Mouse (Mus musculus) liver, postnatal 0 days (tissue): ENCODE results near the gene Apbb1ip. TPM values are rescaled to one million over a fixed set of nuclear protein-coding genes. Genes with fewer than 3 reads are reported as not detected.
A peak's percentile ranks its signal among the peaks of the same experiment; 100 is the strongest.
"Not testable (repeated sequence)": the region's sequence is repeated elsewhere in the genome, so short reads cannot be mapped to it uniquely, and the experiment has no call there.

Source experiments
- ATAC-seq: fragments of 200-750 bp; cut with Nextera tagmentation; 2 replicates; pipeline ENCODE4 v1.8.0; 2017; ENCODE audit warnings: mild to moderate bottlenecking, moderate library complexity
- DNase-seq: peaks from one replicate; pipeline ENCODE4 v3.0.0-alpha.2; 2016
- H3K27ac ChIP-seq: fragments of 300-500 bp; sonication (generic); 2 replicates; pipeline ENCODE4 v1.5.1; 2014; ENCODE audit warnings: antibody characterized with exemption, moderate library complexity, mild to moderate bottlenecking, low read depth
- H3K27me3 ChIP-seq: fragments of 300-500 bp; sonication (generic); 2 replicates; pipeline ENCODE4 v1.6.1; 2014; ENCODE audit warnings: low read length, control low read depth, mixed read lengths; ENCODE audit not compliant: insufficient read depth
- H3K36me3 ChIP-seq: fragments of 300-500 bp; sonication (generic); replicated peaks from 2 replicates; pipeline ENCODE4 v1.6.1; 2014; ENCODE audit warnings: mild to moderate bottlenecking, control low read depth, low read length, moderate library complexity, mixed read lengths; ENCODE audit not compliant: insufficient read depth
- H3K4me1 ChIP-seq: fragments of 300-500 bp; sonication (generic); 2 replicates; pipeline ENCODE4 v1.6.1; 2014; ENCODE audit warnings: antibody characterized with exemption, mild to moderate bottlenecking, control low read depth; ENCODE audit not compliant: insufficient read depth
- H3K4me2 ChIP-seq: fragments of 300-500 bp; sonication (generic); 2 replicates; pipeline ENCODE4 v1.6.1; 2014; ENCODE audit warnings: low read depth, mild to moderate bottlenecking, low read length, moderate library complexity, mixed read lengths
- H3K4me3 ChIP-seq: fragments of 300-500 bp; sonication (generic); 2 replicates; pipeline ENCODE4 v1.5.1; 2014; ENCODE audit warnings: low read depth, low read length
- H3K9ac ChIP-seq: fragments of 300-500 bp; sonication (generic); replicated peaks from 2 replicates; pipeline ENCODE4 v1.6.1; 2014; ENCODE audit warnings: mild to moderate bottlenecking, moderate library complexity
- H3K9me3 ChIP-seq: fragments of 300-500 bp; sonication (generic); 2 replicates; pipeline ENCODE4 v1.6.1; 2016; ENCODE audit warnings: mild to moderate bottlenecking, control low read depth, low read length, mixed read lengths
- CTCF ChIP-seq: sonication (generic); IDR thresholded peaks from 2 replicates; pipeline ENCODE4 v1.5.1; 2016; ENCODE audit warnings: antibody characterized with exemption, low read depth
- EP300 ChIP-seq: IDR thresholded peaks from 2 replicates; pipeline ENCODE4 v1.6.1; 2016; ENCODE audit warnings: antibody characterized with exemption, low read depth, mild to moderate bottlenecking
- WGBS: fragments of 180-500 bp; shearing (Covaris S2); extraction: QIAGEN DNeasy Blood & Tissue Kit; methylation state at CpG from one replicate; pipeline ENCODE4 v1.1.7; 2014; ENCODE audit not compliant: insufficient replicate concordance; 5-methylcytosine and 5-hydroxymethylcytosine counted together
- polyA plus RNA-seq: library from polyadenylated mRNA; unstranded; fragments of >200 nt; fragmentation: Nextera tagmentation; extraction: Ambion mirVana; gene quantifications from 2 replicates; pipeline ENCODE4 v1.2.1, GENCODE M21; 2015

Gene Apbb1ip
- polyA plus RNA-seq, 1 experiment from 2014 or later = 11.3 TPM

DNA sequence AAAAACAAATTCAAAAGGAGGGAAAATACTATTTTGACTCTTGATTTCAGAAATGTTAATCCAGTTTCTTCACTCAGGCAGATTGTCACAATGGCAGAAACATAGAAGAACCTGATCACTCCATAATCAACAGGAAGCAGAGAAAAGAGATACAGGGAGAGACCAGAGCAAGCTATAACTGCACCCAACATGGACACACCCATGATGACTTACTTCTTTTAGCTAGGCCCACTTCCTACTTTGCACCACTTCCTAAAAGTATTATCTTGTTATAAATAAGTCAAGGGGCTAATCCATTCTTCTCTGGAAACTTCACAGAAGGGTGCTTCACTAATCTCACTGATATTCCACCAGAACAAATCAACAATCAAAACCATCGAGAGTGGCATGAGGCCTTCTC, 42.3 kb downstream of the Apbb1ip start:
- TF ChIP-seq CTCF (no peak), EP300 (no peak)
- ATAC-seq = no peak
- H3K4me1 ChIP-seq = no peaks in the 10 kb centered on the region
- 54% methylated on average over 1 of the region's 1 CpGs for WGBS
- H3K27me3 ChIP-seq = no peaks in the 10 kb centered on the region
- H3K4me2 ChIP-seq = no peak overlapping the region
- no peaks in the 10 kb centered on the region for H3K9me3 ChIP-seq
- H3K36me3 ChIP-seq = no peaks in the 10 kb centered on the region
- H3K27ac ChIP-seq = no peak overlapping the region
- no peak overlapping the region for H3K9ac ChIP-seq
- H3K4me3 ChIP-seq = no peak overlapping the region
- no peak for DNase-seq

DNA sequence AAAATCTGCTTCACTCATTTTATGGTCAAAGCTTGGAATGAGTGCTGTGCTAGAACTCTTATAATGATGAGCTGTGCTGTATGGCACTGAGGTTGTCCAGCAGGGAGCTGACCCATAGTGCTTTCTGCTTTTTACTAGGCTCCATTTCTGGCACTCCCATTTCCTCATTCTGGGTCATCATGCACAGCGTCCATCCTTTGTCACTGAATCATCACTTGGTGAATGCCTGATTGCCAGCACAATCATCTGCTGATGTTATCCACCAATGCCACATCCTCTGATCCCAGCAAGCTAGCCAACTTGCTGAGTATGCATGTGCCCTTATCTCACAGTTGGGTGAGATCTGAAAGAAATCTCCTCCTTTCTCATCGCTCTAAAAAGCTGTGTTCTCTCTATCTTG, 48.4 kb downstream of the Apbb1ip start:
- no peak overlapping the region for H3K9ac ChIP-seq
- no peak overlapping the region for H3K4me3 ChIP-seq
- no peaks in the 10 kb centered on the region for H3K9me3 ChIP-seq
- no peak overlapping the region for H3K4me2 ChIP-seq
- 61% methylated on average over 2 of the region's 2 CpGs for WGBS
- H3K27ac ChIP-seq = no peak overlapping the region
- no peaks in the 10 kb centered on the region for H3K4me1 ChIP-seq
- H3K36me3 ChIP-seq = no peaks in the 10 kb centered on the region; the same call in none of the 2 replicates
- H3K27me3 ChIP-seq = no peaks in the 10 kb centered on the region
- DNase-seq (no peak), ATAC-seq (no peak)
- TF ChIP-seq CTCF = no peak

DNA sequence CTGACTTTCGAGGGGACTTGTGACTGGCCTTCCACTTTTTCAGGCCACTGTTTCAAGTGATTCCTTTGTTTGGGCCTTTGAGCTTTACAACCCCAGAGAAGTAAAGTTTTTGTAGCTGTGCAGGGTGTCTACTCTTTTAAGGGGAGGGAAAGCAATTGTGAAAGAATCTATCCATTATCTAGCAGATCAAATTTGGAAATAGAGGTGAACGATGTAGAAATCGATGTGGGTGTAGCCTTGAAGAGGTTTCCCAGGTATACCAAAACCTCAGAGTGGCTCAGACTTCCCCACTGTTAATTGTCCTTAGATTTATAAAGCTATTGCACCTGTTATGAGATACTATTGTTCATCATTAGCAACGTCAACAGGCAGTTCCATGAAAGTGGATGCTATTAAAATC, 71.6 kb downstream of the Apbb1ip start:
- Histone ChIP-seq H3K9ac (no peak overlapping the region), H3K27ac (no peak overlapping the region), H3K27me3 (no peaks in the 10 kb centered on the region), H3K36me3 (peaks cover 1% of the 10 kb centered on the region; the same call in 1 of the 2 replicates), H3K4me1 (no peaks in the 10 kb centered on the region), H3K4me2 (no peak overlapping the region), H3K4me3 (no peak overlapping the region), H3K9me3 (no peaks in the 10 kb centered on the region)
- WGBS = 90% methylated on average over 4 of the region's 4 CpGs
- DNase-seq = no peak
- TF ChIP-seq EP300 = no peak
- no peak for TF ChIP-seq CTCF
- no peak for ATAC-seq

DNA sequence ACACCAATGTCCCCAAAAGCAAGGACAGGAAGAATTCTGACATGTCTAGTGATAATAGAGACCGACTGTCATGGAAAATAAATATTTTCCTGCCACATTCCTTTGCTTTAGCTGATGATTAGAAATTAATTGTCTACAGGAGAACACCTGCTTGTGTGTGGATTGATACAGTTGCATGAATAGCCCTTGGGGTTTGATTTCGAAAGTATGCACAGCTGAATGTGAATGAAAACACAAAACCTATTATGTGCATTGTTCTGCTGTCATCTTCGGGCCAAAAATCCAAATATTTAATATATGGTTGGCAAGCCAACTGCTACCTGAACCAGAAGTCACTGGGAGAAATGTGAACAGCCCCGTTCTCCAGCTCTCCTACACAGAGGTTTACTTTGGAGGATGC, 78.0 kb downstream of the Apbb1ip start:
- TF ChIP-seq EP300 = no peak
- no peak for TF ChIP-seq CTCF

DNA sequence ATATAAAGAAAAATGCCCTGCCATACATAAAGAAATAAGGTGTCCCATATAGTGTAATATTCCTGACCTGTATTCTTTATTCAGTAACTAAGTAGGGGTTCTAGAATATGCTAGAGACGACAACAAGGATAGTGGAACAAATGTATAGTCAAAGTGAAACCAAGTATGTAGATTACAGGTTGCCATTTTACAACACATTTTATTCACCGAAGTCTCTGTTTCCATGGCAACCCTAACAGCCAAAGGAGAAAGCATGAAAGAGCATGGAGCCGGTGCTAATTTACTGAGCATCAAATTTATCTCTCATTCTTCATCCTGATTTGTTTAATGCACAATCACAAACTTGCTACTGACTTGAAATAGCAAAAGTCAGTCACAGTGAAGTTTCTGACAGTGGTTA, 83.6 kb downstream of the Apbb1ip start:
- Histone ChIP-seq H3K36me3 (peaks cover 7% of the 10 kb centered on the region; the same call in 1 of the 2 replicates), H3K4me2 (no peak overlapping the region), H3K9me3 (no peaks in the 10 kb centered on the region), H3K4me1 (no peaks in the 10 kb centered on the region), H3K9ac (no peak overlapping the region), H3K4me3 (no peak overlapping the region), H3K27me3 (no peaks in the 10 kb centered on the region), H3K27ac (no peak overlapping the region)
- ATAC-seq (no peak), DNase-seq (no peak)
- WGBS = 81% methylated on average over 3 of the region's 3 CpGs
- TF ChIP-seq EP300 = no peak
- no peak for TF ChIP-seq CTCF

More for the DNA sequence above, 78.0 kb downstream of the Apbb1ip start:
- H3K4me3 ChIP-seq = no peak overlapping the region
- no peaks in the 10 kb centered on the region for H3K27me3 ChIP-seq
- DNase-seq (no peak), ATAC-seq (no peak)
- no peak overlapping the region for H3K27ac ChIP-seq
- no peaks in the 10 kb centered on the region for H3K4me1 ChIP-seq
- 0 out of 2 replicates have a peak, but pooled peaks cover 3% of the 10 kb centered on the region for H3K36me3 ChIP-seq
- no peak overlapping the region for H3K9ac ChIP-seq
- H3K9me3 ChIP-seq = no peaks in the 10 kb centered on the region
- WGBS = 69% methylated on average over 4 of the region's 4 CpGs
- H3K4me2 ChIP-seq = no peak overlapping the region

DNA sequence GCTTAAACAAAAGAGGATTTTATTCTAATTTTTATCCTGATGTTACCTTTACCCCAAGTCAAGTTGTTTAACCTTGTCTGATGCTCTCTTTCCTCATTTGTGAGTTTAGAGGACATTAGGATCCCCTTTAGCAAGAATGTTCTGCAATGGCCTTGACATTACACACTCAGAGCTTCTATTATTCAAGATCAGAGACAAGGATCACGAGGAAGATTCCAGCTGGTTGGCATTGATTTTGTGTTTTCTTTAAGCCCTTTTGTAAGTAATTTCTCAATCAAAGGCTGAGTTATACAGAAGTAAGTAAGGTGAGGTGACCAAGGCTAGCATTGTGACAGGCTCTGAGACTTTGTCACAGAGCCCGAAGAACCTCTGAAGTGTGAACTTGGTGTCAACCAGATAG, 88.3 kb downstream of the Apbb1ip start:
- Histone ChIP-seq H3K4me3 (no peak overlapping the region), H3K27me3 (no peaks in the 10 kb centered on the region), H3K9ac (no peak overlapping the region), H3K36me3 (peaks cover 4% of the 10 kb centered on the region; the same call in 1 of the 2 replicates), H3K4me1 (no peaks in the 10 kb centered on the region), H3K27ac (no peak overlapping the region), H3K9me3 (no peaks in the 10 kb centered on the region), H3K4me2 (no peak overlapping the region)
- WGBS = 71% methylated on average over 2 of the region's 2 CpGs
- no peak for ATAC-seq
- DNase-seq = no peak
- TF ChIP-seq CTCF = no peak
- no peak for TF ChIP-seq EP300

DNA sequence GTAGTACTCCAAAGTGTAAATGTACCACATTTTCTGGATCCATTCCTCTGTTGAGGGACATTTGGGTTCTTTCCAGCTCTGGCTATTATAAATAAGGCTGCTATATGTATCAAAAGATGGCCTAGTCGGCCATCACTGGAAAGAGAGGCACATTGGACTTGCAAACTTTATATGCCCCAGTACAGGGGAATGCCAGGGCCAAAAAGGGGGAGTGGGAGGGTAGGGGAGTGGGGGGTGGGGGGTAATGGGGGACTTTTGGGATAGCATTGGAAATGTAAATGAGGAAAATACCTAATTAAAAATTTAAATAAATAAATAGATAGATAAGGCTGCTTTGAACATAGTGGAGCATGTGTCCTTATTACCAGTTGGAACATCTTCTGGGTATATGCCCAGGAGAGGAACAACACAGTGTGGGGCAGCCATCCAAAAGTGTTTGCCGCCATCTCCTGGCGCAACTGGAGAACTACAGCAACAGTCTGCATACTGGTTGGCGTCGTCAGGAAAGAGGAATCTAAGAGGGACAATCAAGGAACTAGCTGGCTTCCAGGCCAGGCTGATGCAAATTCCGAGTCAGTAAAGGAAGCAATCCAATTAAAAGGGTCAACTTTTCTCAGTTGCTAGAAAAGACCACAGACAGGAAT, 90.6 kb downstream of the Apbb1ip start:
- 9% methylated on average over 6 of the region's 6 CpGs for WGBS
- H3K9me3 ChIP-seq, H3K4me1 ChIP-seq, H3K4me2 ChIP-seq, H3K27me3 ChIP-seq, H3K27ac ChIP-seq, H3K9ac ChIP-seq, H3K4me3 ChIP-seq: not testable (repeated sequence)
- H3K36me3 ChIP-seq = peaks cover 12% of the 10 kb centered on the region; the same call in 1 of the 2 replicates
- peak; percentile 81 for DNase-seq
- peak; percentile 72 for ATAC-seq
- TF ChIP-seq CTCF = peak; percentile 91
